8 mouse cellular contexts compared by ENCODE assay signal in the genomic region with DNA sequence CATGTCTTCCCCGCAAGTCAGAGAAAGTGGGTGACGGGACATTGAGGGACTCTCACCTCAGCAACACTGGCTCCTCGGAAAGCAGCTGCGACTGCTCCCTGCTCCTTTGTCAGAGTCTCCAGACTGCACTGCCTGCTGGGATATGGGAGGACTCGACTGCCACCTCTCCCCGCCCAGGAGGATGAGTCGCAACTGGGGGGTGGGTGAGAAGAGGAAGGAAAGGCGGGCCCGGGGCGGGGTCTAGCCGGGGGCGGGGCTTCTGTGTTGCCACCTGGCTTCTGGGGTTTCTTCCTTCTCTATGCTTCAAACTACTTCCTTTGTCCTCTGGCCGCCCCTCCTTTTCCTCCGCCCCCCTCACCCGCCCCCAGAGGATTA. TPM values are rescaled to one million over a fixed set of nuclear protein-coding genes. Genes with fewer than 3 reads are reported as not detected.
DNase-seq lines count a peak whose midpoint lies in the region; ATAC-seq lines count a peak whose summit lies in the region.

A gene (minus strand): TSS at position 137 of the 375 bp plus-strand sequence.

- peak within 1 kb of the TSS; percentile 71 for H3K9ac ChIP-seq in hindbrain, embryonic 12.5 days

- H3K27ac ChIP-seq in hindbrain, embryonic 12.5 days = peak within 1 kb of the TSS; percentile 83

- peak within 1 kb of the TSS; percentile 55 for H3K4me2 ChIP-seq in hindbrain, embryonic 12.5 days (replicated peaks)

- no peaks in the 10 kb centered on the region for H3K9me3 ChIP-seq in hindbrain, embryonic 12.5 days (replicated peaks)

- peak within 1 kb of the TSS; percentile 55 for H3K4me3 ChIP-seq in hindbrain, embryonic 12.5 days

- H3K36me3 ChIP-seq in hindbrain, embryonic 12.5 days = no peaks in the 10 kb centered on the region

- ATAC-seq in hindbrain, embryonic 12.5 days (ENCODE audit: low FRiP score) = peak; percentile 98

- DNase-seq in MN1 (ENCODE audit: low spot score) = peak; percentile 70
- DNase-seq in cerebellum, adult 9-10 months = peak; percentile 81
- peak; percentile 77 to 79 for DNase-seq in frontal cortex, postnatal 10 days (ENCODE audit: low spot score in 2 of 2)
- peak; percentile 68 to 79 for DNase-seq in layer of hippocampus, postnatal 14 days (ENCODE audit: low spot score in 2 of 2)
- DNase-seq in lung, postnatal 14 days = peak; percentile 88
- DNase-seq in retina, adult 2 months (ENCODE audit: low read depth, low spot score) = peak; percentile 50
- peak; percentile 93 to 94 for DNase-seq in thymus, postnatal 36 days

- H3K4me1 ChIP-seq in hindbrain, embryonic 12.5 days = peaks cover 3% of the 10 kb centered on the region; the same call in 1 of the 2 replicates

- no peaks in the 10 kb centered on the region for H3K27me3 ChIP-seq in hindbrain, embryonic 12.5 days

- WGBS in hindbrain, embryonic 12.5 days = 15% methylated on average over 14 of the region's 15 CpGs

RNA-seq across cellular contexts. Expression of the gene that starts here (rescaled TPM):
- polyA plus RNA-seq in hindbrain, embryonic 12.5 days (2016; fragmentation: Nextera tagmentation; extraction: Ambion mirVana) = 52.8 and 59.2 TPM in 2 replicates
- 10 to 100 TPM; 13.5 to 17.1 TPM for total RNA-seq in layer of hippocampus, postnatal 14 days (2021)

Comparison
In these comparisons a context has a peak if more than half of its experiments do, and no peak if none do; other contexts are left out.
1. Peak in every context shown above with its lines: DNase-seq, ATAC-seq, H3K4me3 ChIP-seq and H3K27ac ChIP-seq.